Mouse (Mus musculus) G1E (cell line): Measurements from ENCODE around the gene Olfr740.

Experiments used
- CTCF ChIP-seq: IDR thresholded peaks from 2 replicates; pipeline ENCODE4 v1.5.1; 2012; ENCODE audit warnings: low read depth, low read length, inconsistent platforms, mixed read lengths
- GATA1 ChIP-seq: IDR thresholded peaks from 2 replicates; pipeline ENCODE4 v1.6.1; 2012; ENCODE audit warnings: borderline replicate concordance, low read length, inconsistent platforms, mixed read lengths
- GATA2 ChIP-seq: IDR thresholded peaks from 2 replicates; pipeline ENCODE4 v1.6.1; 2012; ENCODE audit warnings: low read depth, low read length, inconsistent platforms, borderline replicate concordance
- POLR2AphosphoS5 ChIP-seq: IDR thresholded peaks from 2 replicates; pipeline ENCODE4 v1.6.1; 2012; ENCODE audit warnings: low read depth, low read length, inconsistent platforms; ENCODE audit not compliant: insufficient replicate concordance
- TAL1 ChIP-seq: conservative IDR thresholded peaks from 2 replicates; pipeline ENCODE4 v1.6.1; 2012; ENCODE audit warnings: low read depth, low read length, inconsistent platforms, mixed read lengths

DNA sequence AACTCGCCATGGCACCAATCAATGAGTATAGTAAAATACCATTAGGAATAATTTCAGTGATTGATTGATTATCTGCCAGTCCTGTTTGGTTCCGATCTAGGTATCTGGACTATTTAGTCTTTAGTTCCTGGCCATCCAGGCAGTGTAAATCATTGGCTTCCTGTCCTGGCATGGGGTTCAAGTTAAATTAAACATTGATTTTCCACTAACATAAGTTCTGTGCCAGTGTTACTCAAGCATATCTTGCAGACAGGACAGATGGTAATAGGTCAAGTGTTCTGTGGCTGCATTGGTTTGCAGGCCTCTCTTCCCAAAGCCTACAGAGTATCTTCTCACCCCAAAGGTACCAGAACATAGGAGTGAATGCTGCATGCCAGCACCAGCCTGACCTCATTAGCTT lies 33.1 kb downstream of the Olfr740 start:
- TF ChIP-seq GATA1 (no peak), CTCF (no peak), POLR2AphosphoS5 (no peak), GATA2 (no peak), TAL1 (no peak)
